Mouse (Mus musculus): ENCODE measurements around the gene Clca4a.
"Not testable (repeated sequence)": the region's sequence is repeated elsewhere in the genome, so short reads cannot be mapped to it uniquely, and the experiment has no call there.

Gene Clca4a

DNA sequence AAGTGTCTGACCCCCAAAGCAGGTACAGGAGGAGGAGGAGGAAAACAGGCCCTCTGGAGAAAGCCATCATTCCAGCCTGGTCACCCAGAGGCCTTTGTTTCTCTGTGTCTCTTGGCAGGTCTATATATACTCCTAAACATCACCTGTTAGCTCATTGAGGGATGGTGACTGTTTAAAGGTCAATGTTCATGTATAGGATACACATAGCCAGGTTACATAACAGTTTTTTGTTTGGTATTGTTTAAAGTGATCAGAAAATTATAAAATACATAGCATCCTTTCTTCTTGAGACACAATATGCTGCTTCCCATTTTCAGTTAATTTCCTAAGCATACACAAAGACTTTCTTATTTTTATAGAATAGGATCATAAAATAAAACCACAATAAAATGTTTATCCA lies at the start of gene Clca4a:
Gene Clca4a, minus strand, starts transcription at position 101 of the 400 bp plus-strand sequence.
- no peak for DNase-seq

DNA sequence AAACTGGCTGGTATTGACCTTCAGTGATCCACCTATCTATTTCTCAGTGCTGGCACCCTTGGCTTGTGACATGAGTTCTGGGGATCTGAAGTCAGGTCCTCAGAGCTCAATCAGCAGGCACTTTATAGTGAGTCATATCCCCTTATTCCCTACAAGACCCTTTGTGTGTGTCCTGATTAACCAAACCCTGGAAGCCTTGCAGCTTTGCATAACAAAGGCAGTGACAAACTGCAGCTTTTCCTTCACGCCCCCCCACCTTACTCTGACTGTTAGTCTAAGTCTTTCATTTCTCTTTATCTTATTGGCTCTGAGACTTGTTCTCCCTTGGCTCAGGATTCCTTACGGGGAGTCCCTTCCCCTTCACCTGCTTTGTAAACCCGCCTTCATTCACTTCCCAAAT lies 43.0 kb upstream of the Clca4a start:
- no peak for DNase-seq

DNA sequence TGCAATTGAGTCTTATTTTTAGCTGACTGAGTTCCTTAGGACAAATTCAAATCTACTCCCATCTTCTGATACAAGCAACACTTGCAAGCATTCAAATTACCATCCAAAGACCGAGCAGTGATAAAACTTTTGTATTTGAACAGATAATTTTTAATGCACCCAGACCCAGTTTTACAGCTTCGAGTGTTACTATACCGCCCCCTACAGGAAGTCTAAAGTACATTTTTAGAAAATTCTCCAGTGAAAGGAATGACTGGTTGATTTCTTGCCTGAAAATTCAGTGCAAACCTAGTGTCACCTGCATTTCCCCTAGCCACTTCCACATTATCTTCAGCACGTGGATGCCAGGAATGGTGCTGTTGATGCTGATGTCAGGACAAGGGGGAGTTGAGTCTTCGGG lies 29.6 kb upstream of the Clca4a start:
- DNase-seq, result no peak

DNA sequence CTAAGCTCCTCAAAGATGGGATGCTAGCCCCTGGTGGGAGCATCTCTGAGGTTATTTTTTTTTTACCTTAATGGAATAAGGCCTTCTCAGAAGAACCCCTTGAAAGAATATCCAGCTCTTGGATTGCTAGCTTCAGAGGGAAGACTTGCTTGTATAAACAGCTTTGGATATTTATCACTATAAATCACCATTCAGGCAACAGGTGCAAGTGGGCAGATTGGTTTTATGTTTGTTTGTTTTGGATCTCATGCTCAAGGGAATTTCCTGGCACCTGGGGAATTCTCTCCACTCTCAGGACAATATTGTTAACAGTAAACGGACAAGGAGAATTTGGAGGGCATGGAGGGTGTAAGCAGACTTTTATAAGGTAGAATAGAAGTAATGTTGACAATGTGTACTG lies 26.1 kb upstream of the Clca4a start:
- DNase-seq, result no peak

DNA sequence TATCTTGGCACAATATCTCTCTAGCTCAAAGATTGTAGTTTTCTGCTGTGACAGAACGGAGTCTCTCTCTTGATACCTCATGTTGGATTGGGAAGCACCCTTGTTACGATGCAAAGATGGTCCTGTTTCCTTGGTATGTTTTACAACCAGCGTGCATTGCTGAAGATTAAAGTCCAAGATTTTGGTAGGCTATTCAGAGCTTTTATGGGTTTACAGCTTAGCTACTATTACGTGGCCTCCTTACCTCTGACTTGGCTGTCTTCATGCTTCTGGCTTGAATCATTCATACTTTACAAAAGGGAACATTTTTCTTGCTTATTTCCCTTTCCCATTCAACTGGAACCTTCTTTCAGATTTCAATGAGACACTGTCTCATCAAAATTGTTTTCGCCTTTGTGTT lies 18.2 kb upstream of the Clca4a start:
- DNase-seq, result no peak

DNA sequence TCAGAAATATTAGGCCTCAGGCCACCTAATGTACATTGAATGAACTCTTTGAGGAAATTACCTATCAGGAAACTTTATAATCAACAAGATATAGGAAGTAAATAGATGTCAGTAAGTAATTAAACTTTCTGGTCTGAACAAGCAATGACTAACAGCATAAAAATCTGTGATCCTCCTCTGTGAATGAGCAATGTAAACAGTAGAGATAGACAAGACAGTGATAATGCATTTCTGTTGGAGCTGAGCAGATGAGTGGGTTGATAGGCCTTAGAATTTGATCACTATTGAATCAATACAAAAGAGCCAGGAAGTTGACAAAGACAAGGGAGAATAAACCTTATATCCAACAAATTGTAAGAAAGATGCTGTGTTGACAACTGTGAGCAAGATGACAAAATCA lies 17.8 kb upstream of the Clca4a start:
- DNase-seq, result no peak

DNA sequence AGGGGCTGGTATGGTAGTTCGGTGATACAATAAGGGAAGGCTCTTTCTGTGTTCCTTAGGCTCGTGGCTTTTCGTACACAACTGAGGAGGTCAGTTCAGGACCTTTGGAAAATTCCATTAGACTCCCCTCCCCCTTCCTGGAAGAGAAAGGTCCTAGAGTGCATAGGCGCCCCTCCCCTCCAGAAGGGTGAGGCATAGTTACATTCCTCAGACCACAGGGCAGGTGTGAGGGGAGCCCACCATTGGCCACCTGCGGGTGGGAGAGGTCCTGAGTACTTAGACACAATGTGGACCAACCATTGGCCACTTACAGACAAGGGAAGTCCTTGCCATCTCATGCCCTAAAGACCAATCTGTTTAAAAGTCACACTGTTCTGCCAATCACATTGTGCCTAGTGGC lies 11.0 kb upstream of the Clca4a start:
- no peak for DNase-seq

DNA sequence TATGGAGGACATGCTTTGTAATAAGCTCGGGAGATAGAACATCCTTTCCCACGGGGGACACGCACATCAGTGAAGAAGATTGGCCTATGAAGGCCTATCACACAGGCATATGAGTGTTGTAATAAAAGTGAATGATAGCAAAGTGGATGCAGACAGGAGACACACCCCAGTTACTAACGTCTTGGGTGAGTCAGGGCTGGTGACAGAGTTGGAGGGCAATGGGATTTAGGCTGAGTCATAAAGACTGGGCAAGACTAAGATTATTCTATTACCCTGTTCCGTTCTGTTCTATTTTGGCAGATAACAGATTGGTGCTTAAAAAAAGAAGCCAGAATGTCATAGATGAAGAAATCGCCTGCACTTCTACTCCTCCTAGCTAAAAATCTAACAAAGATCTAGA lies 5.7 kb upstream of the Clca4a start:
- no peak for DNase-seq

DNA sequence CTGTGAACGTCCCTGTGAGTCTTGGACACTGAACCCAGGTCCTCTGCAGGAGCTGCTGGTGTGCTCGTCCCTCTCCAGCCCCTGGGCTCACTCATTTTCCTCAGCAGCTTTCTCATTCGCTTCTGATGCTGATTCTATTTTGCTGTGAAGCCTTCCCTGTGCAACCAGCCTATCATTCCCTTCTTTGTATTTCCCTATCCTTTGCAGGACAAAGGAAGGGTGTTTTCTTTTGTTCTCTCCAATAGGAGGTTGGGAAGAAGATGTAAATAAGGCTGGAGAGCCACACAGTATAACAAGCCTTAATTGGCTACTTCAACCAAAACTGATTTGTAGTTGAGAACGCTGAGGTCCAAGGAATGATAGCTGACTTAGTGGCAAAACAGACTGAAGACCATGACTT lies 2.8 kb upstream of the Clca4a start:
- DNase-seq, result no peak

DNA sequence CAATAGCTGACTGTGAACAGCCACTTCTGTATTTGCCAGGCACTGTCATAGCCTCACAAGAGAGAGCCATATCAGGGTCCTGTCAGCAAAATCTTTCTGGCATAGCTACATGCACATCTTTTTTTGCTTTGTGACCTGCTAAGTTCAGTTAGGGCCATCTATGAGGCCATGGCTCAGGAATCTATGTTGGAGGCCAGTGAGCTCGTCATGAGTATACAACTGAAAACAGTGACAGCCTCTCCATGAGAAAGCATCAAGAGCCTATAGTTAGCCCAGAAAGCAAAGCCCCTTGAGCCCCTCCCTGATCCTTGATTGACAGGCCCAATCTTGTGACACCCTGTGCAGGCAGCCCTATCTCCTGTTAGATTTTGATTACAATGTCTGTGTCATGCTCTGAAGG lies 1.2 kb upstream of the Clca4a start:
- no peak for DNase-seq

DNA sequence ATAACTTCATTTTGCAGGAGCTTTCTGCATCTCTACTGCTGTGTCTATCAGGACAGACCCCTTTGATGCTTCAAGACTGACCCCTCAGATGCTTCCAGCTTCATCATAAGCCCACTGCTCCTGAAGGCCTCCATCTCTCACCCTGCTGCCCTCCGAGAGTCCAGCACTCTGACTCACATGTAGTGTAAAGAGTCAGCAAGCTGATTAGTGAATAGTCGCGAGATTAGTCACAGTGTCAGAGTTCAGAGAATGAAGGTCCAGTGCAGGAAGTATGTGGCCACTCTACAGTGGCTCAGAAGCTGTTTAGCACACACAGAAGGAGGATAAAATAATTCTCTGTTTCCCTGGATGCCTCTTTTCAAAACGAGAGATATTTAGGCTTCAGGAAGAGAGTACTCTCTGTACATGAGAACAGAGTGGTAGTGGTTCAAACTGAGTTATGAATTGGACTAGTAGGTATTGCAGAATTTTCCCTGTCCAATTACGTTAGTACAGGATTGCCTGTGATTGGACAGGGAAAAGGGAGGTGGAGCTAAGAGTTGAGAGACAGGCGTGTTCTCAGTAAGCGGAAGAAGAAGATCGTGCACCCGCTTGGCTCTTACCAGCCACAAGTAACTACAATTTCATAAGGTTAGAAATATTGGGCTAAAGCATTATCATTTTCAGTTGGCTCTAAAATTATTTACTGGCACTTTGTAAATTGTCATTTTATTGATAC lies 3.1 kb downstream of the Clca4a start:
- no peak for DNase-seq

DNA sequence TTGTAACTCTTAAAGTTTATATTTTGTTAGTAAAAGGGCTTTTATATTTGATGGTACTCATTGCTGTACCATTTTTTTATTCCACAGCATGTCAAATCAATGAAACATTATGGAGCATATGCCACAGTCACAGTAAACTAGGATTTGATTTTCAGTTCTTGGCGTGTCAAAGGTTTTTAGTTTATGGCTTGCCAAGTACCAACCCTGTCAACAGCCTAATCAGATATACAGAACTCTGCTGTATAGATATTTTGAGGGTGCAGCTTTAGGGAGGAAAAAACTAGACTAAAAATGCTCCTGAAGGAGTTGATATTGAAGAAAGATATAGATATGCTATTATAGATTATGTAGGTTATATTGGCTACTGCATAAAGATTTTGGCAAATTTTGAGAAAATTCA lies 5.1 kb downstream of the Clca4a start:
- DNase-seq, result no peak

DNA sequence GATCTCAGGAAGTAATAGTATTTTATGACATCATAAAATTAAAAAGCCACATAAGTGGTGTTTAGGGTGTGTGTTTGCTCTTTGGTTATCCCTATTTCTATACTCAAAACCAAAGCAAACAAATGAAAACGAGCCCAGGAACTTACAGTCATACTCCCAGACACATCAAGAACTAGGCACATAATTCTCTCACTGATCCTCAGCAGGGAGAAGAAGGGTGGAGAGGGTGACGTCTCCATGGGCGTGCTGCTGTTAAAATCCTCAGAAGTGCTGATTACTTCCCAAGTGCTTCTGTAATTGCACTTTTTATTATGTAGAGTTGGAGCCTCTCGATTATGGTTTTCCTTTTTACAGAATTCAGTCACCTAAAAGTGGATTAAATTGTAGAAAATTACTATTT lies 8.8 kb downstream of the Clca4a start:
- DNase-seq, result no peak

DNA sequence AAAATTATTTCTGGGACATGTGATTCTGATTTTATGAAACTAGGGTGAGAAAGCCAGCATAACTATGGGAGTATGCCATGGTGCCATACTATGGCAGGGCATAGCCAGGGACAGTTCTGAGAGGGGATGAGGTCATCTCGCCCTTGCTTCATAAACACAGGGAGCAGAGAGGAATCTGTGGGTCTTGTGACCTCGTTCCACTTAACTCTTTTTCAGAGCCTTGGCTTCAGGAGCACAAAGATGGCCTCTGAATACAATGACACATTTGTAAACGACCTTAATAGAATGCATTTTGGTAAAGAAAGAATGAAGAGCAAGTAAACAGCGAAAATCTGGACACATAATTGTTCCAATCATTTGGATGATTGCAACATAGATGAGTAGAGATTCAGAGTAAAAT lies 24.0 kb downstream of the Clca4a start:
- DNase-seq, result no peak

DNA sequence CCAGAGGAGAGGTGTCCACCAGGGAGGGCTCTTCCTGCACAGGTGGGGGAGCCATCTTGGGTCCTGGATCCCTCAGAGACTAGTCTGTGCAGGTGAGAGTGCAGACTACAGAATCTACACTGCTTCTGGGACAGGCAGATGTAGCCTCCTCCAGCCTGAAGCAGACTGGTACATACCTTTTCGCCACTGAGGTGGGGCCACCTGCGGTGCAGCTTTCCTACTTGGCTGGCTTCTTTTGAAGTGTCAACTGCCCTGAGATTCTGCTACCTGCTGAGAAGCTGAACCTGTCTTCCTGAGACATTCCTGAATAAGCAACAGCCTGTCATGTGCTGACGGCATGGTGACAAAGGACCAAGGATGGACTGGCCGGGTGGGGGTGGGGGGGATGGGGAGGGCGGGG lies 27.5 kb downstream of the Clca4a start:
- DNase-seq, result not testable (repeated sequence)

DNA sequence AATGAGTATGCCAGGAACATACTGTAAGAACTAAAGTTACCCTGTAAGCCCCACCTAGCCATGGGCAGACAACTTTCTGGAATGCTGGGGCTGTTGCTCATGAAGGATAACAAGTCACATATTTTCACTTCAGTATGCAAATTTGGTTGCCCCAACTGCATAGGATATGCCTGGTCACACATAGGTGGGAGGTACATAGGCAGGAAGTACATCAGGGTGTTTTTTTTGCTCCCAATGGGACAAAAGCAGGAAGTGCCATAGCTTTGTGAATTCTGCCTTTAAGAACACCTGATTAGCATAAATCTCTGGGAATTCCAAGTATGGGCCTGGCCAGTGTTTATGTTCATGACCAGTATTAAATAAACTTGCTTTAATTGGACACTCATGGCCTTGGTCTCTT lies 41.2 kb downstream of the Clca4a start:
- not testable (repeated sequence) for DNase-seq

DNA sequence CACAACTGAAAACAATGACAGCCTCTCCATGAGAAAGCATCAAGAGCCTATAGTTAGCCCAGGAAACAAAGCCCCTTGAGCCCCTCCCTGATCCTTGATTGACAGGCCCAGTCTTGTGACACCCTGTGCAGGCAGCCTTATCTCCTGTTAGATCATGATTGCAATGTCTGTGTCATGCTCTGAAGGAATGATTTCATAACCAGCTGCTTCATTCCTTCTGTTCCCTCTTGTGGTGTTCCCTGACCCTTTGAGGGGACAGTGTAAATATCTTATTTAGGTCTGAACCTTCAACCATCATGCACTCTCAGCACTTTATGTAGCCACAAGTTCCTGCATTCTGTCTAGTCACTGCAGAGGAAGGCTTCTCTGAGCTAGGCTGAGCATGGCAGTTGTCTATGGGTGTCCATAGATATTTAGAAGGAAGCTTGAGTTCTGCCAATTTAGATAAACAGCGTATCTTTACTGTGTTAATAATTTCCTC lies 41.8 kb downstream of the Clca4a start:
- no peak for DNase-seq

DNA sequence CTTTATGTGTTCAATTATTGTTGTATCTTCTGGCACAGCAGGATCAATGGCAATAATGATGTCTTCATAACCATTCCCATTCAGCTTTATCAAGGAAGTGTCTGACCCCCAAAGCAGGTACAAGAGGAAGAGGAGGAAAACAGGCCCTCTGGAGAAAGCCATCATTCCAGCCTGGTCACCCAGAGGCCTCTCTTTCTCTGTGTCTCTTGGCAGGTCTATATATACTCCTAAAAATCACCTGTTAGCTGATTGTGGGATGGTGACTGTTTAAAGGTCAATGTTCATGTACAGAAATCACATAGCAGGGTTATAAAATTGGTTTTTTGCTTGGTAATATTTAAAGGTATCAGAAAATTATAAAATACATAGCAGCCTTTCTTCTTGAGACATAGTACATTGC lies 42.5 kb downstream of the Clca4a start, which contains the start of gene Clca4b:
Gene Clca4b, minus strand, starts transcription at position 195 of the 400 bp plus-strand sequence.
- DNase-seq, result no peak

DNA sequence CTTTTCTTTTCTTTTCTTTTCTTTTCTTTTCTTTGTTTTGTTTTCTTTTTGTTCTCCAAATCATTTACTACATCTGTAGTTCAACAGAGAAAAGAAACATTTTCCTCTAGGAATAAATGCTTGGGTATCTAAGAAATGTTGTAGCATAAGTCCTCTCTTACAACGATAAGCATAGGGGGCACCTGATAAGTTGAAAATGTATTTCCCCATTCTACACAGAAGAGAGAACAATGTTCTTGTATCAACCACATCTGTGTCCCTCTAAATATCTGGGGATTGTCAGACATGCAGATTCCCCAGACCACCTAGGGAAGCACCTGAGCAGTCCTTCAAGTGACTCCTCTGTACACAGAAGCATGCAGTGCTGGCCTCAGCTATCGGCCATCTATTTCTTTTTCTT lies 60.8 kb downstream of the Clca4a start:
- DNase-seq, result no peak

Data from kidney, postnatal 36 days (tissue).